Mouse (Mus musculus) c-Kit-positive CD71-positive TER-119-negative erythroid progenitor cells, embryonic 14.5 days (primary cell): Measurements from ENCODE around the gene Akt1s1.

ENCODE experiments used
- DNase-seq: peaks from one replicate; pipeline ENCODE4 v3.0.0-alpha.2; 2013; ENCODE audit warnings: low read depth

The Akt1s1 gene

DNA sequence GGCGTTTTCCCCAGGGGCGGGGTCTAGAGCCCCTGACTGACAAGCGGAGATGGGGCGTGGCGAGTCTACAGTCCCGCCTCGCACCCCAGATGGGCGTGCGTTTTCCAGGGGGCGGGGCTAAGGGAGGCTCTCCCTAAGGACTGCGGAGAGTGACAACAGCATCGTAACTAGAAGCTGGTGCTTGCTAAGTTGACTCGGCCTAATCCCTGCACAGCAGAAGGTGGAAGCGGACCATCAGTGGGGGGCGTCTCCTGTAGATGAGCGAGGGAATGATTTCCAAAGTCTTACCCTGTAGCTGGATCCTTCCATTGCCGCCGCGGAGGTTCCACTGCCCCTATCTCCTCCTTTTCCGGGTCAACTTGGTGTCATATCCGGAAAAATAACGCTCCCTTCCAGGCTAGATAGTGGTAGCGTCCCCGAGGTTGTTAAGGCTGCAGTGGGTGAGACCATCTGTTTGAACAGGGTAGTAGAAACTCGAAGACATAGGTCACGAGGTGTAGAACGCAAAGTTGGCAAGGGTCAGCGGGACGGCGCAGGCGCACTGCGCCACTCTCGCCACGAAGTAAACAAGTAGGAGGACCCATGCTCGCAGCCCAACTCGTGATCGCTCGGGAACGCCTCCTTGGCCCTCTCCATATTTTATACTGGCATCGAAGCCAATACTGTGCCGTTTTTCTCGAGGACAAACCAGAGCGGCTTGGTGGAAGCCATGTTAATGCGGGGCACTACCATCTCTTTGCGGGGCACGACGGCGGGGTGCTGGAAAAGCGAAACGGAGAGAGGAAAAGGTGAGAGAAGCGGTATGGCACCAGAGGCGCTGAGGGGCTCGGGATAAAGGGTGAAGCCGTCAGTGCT, at the start of gene Akt1s1, which contains the start of gene Tbc1d17:
Gene Akt1s1, plus strand, starts transcription at position 431 of the 855 bp plus-strand sequence.
Gene Tbc1d17, minus strand, starts transcription at position 519 of the 855 bp plus-strand sequence.
- DNase-seq, result peak; percentile 97

DNA sequence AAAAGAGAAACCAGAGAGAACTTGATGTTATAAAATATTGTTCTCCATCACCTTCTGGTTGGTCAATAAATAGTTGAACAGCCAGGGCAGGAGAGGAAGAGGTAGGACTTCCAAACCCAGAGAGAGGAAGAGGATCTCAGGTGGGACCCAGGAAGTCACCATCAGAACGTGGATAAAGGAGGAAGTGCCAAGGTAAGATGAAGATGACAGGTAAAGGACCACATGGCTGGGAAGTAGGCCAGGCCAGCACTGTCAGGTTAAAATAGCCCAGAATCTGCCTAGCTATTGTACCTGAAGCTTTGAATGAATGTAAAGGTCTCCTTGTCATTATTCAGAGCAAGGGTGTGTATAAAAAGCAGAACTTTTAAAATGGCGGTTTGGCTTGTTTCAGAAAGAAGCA, 39.9 kb upstream of the Akt1s1 start:
- no peak for DNase-seq

GRCm38 (mm10) chr7:44809466-44809865, 39.3 kb upstream of the Akt1s1 start:
- DNase-seq, result no peak

DNA sequence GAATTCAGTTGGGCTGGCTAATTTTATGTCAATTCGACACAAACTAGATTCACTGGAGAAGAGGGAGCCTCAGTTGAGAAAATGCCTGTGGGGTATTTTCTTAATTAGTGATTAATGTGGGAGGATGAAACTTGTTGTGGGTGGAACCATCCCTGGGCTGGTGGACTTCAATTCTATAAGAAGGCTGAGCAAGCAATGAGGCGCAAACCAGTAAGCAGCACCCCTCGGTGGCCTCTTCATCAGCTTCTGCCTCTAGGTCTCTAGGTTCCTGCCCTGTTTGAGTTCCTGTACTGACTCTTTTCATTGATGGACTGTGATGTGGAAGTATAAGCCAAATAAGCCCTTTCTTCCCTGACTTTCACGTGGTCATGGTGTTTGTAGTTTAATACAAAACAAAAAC, 38.4 kb upstream of the Akt1s1 start:
- DNase-seq, result no peak

GRCm38 (mm10) chr7:44810819-44811557, 37.8 kb upstream of the Akt1s1 start:
- no peak for DNase-seq

GRCm38 (mm10) chr7:44812651-44813325, 36.0 kb upstream of the Akt1s1 start:
- no peak for DNase-seq

GRCm38 (mm10) chr7:44813985-44814384, 34.8 kb upstream of the Akt1s1 start:
- no peak for DNase-seq

DNA sequence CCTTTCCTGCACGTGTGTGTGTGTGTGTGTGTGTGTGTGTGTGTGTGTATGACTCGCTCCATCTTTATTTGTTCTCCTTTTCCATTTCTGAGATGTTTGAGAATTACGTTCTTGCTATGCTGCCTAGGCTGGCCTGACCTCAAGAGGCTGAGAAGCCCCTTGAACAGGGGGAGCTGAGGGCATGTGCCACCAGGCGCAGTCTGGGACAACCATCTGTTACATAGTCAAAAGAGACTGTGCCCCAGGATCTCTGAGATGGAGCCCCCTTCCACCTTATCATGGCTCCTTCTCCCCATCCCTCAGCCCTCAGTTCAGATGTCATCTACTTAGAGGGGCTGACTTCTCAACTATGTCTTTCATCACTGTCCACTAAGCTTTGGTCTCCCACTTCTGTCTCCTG, 34.4 kb upstream of the Akt1s1 start:
- DNase-seq, result no peak

DNA sequence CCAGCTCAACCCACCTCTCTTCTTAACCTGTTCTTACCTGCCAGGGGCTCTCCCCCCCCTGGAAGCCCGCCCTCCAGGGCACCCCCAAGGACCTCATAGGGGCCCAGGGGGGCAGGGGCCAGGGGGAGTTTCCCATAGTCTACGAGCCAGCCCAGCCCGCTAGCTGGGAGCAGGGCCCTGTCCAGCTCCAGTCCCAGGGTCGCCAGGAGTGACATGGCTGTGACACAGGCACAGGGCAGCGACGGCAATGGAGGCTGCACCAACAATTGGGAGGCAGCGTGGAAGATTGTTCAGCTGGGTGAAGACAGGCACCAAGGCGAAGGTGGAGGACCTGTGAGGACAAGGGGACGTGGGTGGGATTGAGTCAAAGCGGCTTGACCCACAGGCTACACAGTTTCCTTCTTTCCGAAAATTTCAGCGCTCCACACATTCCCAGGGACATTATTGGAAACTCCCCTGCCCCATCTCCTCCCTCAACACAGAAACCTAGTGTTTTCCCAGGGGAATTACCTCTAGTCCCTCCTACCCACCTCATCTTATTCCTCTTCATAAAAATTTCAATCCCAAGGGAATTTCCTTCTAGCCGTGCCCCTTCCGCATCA, 33.7 kb upstream of the Akt1s1 start:
- DNase-seq, result no peak

DNA sequence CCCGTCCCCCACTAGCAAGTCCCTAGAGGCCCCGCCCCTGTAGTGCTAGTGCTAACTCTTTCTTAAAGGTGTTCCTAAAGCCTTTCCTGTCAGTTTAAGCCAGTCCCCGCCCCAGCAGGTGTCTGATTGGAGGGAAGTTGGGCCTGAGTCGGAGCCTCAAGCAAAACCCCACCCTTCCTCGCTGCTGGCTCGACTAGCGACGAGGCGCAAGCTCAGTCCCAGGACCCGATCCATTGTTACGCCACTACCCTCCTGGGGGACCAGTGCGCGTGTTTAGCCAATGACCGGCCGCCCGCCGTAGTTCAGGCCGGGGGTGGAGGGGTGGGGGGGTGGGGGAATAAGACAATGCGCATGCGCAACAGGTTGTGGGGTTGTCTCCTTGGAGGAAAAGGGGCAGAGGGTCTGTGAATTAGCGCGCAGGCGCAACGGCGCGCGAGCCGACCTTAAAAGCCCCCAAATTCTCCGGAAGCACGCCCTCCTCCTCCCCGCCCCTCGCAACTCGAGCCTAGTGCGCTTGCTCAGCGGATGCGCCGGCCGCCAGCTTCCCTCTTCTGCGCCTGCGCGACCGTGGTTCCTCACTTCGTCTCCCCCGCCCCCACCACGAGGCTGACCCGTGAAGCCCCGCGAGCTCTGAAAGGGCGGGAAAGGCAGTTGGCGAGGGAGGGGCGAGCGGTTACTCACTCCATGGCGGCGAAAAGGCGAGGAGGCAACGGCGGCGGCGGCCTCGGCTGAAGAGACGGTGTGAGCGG, 32.9 kb upstream of the Akt1s1 start, which contains the start of the genes Nup62 and Il4i1:
Gene Nup62, plus strand, starts transcription at position 368 of the 749 bp plus-strand sequence.
Gene Il4i1, plus strand, starts transcription at position 667 of the 749 bp plus-strand sequence.
- peak; percentile 99 for DNase-seq

DNA sequence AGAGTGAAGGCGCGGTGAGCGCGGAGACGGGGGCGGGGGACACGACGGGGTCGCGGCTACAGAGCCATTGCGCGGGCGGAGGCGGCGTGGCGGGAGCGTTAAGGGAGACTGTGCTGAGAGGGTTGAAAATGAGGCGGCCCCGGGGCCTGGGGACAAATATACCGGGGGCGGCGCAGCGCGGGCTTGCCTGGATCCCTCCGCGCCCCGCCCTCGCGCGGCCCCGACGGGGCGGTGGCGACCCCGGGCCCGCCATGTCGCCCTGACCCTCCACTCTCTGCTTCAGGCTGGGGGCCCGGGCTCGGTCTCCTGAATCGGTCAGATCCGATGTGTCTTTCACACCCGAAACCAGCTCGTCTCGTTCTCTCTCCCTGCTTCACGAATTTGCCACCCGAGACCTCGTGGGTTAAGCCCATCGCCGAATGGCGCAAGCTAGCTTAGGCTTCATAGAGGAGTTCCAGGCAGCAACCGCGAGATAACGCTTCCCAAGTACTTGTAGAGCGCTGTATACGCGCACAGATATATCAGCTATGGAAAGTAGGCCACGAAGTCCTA, 32.2 kb upstream of the Akt1s1 start, which contains the start of gene Atf5:
Gene Atf5, minus strand, starts transcription at position 189 of the 552 bp plus-strand sequence.
- DNase-seq, result peak; percentile 56

DNA sequence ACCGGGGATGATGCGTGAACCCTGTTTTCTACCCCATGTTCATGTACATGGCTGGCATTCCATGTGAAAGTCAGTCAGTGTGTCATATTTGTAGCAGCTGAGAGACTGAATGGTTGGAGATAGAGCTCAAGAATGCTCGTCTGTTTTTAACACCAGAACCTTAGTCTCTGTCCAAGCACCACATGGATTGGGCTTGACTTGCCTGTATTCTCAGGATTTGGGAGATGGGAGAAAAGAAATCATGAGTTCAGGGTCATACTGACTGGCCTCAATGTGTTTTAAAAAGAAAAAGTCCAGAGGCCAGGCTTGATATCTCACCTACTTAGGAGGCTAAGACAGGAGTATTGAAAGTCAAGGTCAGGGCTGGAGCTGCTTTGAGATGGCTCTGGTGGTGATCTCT, 31.4 kb upstream of the Akt1s1 start:
- DNase-seq, result no peak

GRCm38 (mm10) chr7:44818164-44818563, 30.6 kb upstream of the Akt1s1 start:
- no peak for DNase-seq

DNA sequence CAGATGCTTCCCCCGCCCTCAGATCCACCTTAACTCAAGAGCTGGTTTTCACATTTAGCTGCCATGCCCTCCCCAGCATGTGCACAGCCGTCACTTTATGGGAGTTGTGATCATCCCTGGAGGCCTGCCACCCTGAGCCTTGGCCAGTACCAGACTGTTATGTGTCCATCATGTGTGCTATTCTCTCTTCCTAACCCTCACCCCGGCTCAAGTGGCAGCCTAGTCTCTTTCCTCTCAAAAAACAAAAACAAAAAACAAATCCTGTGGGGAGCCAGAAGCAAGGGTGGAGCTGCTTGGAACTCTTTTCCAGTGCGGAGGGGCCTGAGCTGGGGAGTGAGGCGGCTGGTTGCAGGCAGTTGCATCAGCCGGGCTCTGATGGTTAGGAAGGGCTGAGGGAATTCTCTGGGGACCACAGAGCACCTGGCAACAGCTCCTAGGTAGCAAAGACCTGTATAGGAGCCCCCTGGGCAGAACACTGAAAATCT, 30.0 kb upstream of the Akt1s1 start:
- no peak for DNase-seq

DNA sequence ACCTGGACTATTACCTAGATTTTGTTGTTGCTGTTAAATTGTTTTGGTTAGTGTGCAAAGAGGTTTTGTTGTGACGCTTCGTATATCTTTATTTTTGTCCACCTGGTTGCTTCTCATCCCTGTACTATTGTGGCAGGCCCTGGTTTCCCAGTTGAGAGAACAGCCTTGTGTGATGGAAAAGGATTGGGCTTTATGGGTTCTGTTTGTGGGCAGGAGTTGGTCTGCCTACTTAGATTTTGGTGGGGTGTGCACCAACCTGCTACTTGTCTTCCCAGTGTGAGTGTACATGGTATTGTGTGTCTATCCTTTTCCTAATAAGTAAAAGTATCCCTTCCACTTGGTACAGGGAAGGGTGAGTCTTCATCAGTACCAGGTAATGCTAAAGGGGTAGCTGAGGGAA, 29.4 kb upstream of the Akt1s1 start:
- no peak for DNase-seq

DNA sequence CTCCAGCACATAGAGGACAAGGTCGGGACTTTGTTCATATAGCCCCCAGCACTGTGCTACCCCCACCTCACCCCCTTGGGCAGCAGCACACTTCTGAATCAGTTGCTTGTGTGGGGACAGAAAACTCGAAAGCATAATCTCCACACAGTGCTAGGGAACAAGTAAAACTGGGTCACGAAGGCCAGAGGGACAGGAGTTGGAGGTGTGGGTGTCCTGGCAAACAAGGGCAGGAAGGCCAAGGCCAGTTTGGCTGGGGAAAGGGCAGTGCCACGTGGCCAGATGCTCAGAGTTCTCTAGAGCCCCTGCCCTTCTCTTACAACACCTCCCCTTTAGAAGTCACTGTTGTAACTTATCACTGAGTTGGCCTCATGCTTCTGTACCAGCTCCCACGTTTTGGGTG, 28.9 kb upstream of the Akt1s1 start:
- no peak for DNase-seq

DNA sequence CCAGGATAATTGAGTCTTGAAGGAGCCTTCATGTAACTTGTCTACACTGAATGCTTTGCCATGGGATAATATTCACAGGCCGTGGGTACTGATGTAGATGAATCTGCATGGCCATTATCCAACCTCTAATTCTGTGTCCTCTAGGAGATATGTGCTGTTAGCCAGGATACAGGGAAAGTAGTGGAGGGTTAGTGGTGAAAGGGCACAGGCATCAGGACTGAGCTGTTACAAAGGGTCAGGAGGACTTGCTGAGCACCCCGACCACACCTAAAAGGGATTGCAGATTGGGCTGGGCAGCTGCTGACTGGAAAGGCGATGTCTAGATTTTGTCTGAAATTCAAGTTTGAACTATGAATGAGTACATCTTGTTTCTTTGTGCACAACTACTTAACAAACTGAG, 28.3 kb upstream of the Akt1s1 start:
- DNase-seq, result no peak

DNA sequence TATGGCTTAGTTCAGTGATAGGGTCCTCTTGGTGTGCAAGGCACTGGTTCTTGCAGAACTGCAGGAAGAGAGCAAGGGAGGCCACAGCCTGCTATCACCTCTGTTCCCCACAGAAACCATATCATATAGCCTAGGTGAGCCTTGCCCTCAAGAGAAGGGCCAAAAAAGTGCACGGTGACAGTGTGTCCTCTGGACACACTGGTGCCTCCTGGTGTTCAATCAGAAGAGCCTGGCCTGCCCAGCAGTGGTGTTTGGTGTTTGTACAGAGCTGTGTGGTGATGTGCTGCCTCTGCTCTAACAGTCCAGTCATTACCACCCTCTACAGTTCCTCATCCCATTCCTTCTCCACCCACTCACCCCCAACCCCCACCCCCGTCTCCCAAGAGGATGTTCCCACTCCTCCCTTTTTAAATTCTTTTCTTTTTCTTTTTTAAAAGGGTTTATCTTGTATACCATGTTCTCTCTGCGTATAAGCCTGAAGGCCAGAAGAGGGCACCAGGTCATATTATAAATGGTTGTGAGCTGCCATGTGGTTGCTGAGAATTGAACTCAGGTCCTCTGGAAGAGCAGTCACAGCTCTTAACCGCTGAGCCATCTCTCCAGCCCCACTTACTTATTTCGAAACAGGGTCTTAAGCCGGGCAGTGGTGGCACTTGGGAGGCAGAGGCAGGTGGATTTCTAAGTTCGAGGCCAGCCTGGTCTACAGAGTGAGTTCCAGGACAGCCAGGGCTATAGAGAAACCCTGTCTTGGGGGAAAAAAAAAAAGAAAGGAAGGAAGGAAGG, 26.9 kb upstream of the Akt1s1 start:
- DNase-seq, result no peak

DNA sequence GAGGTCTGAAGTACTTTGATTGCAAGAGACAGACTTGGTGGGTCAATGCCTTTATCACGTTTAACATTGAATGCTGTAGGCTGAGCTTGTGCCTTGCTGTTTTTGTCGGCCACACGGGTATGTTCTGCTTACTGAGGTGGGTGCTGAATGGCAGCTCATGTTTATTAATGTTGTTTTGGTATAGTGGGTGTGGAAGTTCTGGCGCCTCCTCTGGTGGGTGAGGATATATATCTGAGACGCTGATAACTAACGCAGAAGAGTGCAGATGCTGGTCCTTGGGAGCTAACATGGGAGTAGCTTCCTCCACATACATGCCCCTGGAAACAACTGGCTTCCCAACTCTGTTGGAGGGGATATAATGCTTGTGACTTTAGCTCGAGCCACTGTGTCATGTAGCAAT, 25.4 kb upstream of the Akt1s1 start:
- no peak for DNase-seq

- DNase-seq, result peak; percentile 74
Observed at GRCm38 (mm10) chr7:44824872-44825271, 23.9 kb upstream of the Akt1s1 start.
